Mouse (Mus musculus): ENCODE measurements at regions not wholly inside any gene's neighbourhood (a gene's known extent, or its start where the extent isn't known, plus 50 kb on each side); places are given as distances from the start of the nearest gene placed in this dataset.
"Not testable (repeated sequence)": the region's sequence is repeated elsewhere in the genome, so short reads cannot be mapped to it uniquely, and the experiment has no call there.

- peak; percentile 59 for DNase-seq (ENCODE audit: low read depth)
These were observed 300.1 kb downstream of the Vrk1 start for GRCm38 (mm10) chr12:106310171-106310570.

GRCm38 (mm10) chr12:106310585-106311319 lies 300.7 kb downstream of the Vrk1 start:
- DNase-seq (ENCODE audit: low read depth): no peak

- DNase-seq (ENCODE audit: low read depth): peak; percentile 79
These were observed 301.3 kb downstream of the Vrk1 start for GRCm38 (mm10) chr12:106311320-106311825.

DNA sequence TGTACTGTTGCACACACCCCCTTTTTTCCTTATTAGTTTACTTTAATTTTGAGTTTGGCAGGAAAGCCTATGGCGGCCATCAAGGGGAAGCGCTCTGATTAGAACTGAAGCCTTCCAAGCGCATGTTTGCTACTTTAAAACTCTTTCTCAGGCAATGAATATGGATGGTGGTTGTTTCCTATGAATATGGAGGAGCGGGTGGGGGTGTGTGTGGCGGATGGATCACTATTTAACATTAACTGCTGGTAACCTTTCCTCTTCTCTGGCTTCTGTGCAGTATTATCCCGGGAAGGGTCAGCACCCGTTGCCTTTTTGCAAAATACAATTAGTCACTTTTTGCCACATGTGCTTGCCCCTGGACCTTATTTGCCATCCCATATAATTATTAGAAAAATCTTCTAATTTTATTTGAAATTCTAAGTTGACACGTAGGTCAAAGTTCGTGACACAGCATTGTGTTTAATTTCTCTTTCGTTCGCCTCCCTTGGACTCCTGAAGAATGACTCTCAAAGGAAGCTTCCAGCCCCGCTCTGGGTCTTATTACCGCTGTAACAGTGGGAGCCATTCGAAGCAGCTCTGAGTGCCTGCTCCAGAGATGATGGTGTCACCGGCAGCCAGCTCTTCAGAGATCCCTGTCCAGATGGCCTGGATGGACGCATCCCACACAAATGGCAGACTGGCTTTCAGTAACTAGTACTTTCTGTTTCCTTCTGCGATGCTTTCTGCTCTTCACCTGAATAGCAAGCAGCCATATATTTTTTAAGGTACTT lies 302.0 kb downstream of the Vrk1 start:
- no peak for DNase-seq (ENCODE audit: low read depth)

GRCm38 (mm10) chr12:106317738-106318137 lies 307.7 kb downstream of the Vrk1 start:
- no peak for DNase-seq (ENCODE audit: low read depth)

- no peak for DNase-seq (ENCODE audit: low read depth)
These were observed 311.5 kb downstream of the Vrk1 start for GRCm38 (mm10) chr12:106321511-106321910.

- DNase-seq (ENCODE audit: low read depth): no peak
These were observed 316.6 kb downstream of the Vrk1 start for GRCm38 (mm10) chr12:106326611-106327010.

GRCm38 (mm10) chr12:106327351-106327750 lies 317.3 kb downstream of the Vrk1 start:
- DNase-seq (ENCODE audit: low read depth): no peak

DNA sequence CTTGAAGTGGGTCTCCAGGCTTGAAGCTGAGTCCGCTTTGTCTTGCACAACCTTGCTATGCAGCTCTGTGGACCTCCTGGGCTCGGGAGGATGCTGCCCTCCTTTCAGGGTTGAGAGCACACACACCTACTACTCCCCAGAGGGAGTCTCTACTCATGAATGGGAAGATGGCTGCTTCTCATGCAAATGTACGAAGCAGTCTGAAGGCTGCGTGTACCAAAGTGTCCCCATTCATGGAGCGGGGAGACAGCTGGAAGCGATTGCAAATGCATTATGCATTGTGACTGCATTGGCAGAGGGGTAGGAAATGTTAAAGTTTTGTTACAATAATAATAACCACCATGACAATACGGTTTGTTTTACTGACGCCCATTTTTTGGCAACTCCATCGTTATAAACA lies 347.8 kb downstream of the Vrk1 start:
- DNase-seq (ENCODE audit: low read depth): no peak

- DNase-seq (ENCODE audit: low read depth): not testable (repeated sequence)
These were observed 351.6 kb downstream of the Vrk1 start for GRCm38 (mm10) chr12:106361646-106362045.

- DNase-seq (ENCODE audit: low read depth): no peak
These were observed 364.9 kb downstream of the Vrk1 start for GRCm38 (mm10) chr12:106374840-106375375.

DNA sequence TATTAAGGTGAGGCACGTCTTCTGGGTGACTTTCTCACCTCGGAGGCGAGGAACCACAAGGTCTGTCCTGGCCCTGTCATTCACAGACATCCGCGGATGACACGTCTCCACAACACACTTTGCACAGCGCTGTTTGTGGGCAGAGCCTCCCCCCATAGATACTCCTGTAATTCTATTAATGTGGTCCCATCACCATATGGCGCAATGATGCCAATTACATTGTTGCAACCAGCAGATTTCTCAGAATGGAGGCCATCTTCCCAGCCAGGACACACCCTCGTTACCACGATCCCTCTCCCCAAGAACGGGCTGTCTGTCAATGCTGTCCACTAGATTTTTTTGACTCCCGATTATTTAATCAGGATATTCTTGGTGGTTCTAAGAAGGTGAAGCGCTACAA lies 365.9 kb downstream of the Vrk1 start:
- DNase-seq (ENCODE audit: low read depth): no peak

DNA sequence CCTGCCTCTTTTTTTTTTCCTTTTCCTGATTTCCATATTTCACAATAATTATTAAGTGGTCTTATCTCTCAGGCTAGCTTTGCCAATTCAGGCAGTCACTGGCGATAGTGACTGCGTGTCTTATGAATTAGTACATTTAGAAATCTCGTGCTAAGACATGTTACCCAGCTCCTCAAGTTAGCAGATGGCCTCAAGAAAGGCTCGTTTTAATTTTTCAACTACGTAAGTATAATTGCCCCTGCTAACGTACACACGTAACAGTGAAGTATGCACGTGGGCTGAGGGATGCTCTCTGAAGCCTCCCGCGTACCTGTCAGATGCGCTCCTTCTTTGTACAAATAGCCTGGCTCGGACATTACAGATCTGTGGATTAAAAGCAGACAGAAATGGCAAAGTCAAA lies 366.8 kb downstream of the Vrk1 start:
- DNase-seq (ENCODE audit: low read depth): no peak

DNA sequence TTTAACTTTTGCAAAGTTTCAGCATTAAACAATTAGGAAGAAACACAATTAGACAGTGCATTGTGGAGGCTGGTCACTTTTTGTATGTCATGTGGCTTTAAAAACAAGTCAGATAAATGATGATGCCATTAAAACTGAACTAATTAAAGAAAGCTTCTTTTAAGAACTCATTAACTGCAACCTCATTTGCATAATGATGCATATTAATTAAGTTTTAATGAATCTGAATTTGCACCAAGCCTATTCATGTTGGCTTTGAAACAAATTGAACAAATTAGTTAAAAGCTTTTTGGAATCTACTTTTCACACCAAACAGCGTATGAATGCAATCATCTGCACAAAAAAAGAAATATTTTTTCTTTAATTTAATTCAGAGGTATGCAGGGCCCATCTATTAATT lies 367.3 kb downstream of the Vrk1 start:
- DNase-seq (ENCODE audit: low read depth): no peak

DNA sequence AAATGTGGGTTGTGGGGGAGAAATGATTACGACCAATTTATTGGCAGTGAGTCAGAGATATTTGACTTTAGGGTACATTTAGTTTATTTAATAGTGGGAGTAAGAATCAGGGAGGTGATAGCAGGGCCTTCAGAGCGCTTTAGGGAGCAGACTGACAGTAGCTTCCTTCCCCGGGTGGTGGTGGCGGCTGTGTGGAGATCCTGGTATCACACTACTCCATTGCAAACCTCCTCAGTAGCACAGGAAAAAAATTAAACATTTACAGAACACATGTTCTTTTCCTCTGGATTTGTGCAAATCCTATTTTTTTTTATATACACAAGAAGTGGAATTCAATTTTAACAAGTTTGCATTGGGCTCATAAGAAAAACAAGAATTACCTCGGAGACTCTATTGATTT lies 367.7 kb downstream of the Vrk1 start:
- no peak for DNase-seq (ENCODE audit: low read depth)

DNA sequence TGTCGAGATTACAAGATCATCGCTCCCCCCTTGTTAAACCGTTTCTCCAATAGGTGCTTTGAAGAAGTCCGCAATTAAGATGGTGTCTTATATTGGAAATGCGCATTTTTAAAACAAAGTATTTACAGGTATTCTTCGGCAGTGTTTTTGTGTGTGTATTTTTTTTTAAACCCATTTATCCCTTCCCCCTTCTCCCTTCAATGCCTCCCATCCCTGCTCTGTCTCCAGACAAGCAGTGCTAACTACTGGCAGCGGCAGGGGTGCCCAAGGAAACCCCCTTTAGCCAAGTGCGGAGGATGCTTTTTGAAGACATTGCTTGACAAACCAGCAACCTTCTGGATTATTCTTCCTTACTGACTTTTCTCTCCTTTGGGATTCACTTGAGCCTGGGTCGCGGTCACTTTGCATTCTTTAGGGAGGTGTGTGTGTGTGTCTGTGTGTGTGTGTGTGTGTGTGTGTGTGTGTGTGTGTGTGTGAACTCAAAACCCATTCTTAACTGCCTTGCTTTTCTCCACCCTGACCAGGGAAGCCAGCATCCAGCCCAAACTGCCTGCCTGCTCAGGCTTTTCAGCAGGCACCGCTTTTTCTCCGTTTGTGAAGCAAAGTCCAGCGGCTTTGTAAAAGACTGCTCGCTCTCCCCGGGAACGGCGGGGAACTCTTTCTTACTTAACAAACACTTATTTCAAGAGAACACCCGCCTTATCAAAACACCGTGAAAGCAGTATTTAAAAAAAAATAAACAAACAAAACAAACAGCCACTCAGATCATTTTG lies 368.5 kb downstream of the Vrk1 start:
- no peak for DNase-seq (ENCODE audit: low read depth)

DNA sequence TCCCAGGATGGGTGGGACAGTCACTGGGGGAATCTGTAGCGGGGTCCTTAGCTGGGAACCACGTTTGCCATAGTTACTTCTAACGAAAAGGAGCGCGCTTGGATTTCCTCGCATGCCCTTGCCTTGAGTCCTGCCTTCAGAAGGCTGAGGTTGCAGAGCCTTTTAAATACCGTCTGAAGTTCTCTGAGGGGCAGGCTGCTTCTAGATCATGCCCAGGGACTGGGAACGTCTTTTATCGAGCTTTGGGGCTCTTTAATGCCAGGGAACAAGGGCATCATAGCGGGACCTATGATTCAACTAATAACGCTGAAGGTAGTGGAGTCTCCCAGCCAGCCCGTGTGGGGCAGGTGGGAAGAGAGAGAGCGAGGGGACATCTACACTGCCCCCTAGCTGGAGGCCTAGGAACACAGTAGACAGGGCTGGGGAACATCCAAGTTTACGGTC lies 369.1 kb downstream of the Vrk1 start:
- DNase-seq (ENCODE audit: low read depth): peak; percentile 76

GRCm38 (mm10) chr12:106379779-106380178 lies 369.8 kb downstream of the Vrk1 start:
- DNase-seq (ENCODE audit: low read depth): no peak

DNA sequence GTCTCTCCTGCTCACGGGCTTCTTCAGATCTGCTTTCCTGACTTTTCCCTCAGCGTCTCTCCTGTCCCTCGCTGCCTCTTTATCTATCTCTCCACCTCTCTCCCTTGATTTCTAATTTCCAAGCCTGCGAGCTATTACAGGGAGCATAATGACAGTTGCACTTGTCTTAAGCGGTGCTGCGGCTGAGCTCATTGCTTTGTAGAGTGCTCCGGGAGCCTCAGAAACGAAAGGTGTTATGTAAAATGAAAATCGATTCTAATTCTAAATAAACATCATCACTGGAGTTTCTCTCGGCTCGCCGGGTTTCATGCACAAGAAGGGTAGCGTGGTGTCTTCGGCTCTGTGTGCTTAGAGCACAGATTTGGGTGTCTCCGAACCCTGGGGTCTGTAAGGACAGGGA lies 371.8 kb downstream of the Vrk1 start:
- no peak for DNase-seq (ENCODE audit: low read depth)

DNA sequence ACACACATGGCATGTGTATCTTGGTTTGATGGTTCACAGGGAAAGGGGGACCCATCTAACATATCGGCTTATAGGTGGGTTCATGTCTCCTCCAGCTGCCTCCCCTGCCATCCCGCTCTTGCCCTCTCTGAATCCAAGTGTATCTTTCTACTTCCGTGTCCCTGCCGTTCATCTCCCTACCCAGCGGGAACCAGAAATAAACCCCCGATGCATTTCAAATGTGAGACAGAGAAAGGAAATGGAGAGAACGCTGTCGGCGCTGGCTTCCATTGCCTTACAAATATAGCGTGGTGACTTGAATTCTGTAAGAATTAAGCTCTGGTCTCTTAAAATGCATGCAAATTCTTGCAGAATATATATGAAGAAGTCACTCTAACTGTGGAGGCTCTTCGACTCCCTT lies 379.2 kb downstream of the Vrk1 start:
- DNase-seq (ENCODE audit: low read depth): no peak

DNA sequence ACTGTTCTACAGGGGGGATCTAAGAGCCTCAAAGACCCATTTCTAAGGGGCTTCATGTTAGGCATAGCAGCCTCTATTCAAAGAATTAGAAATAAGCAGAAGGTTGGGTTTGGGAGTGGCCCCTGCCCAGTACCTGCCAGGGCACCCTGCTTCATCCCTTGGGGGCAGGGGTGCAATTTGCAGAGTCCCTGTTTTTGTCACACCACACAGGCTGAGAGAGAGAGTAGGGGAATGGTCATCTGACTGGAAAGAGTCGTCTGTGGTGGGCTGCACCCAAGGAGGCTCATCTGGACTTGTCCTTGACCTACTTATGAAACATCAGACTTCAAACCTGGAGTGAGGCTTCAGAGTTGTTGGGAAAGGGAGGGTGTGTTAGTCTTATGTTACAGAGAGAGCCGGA lies 382.3 kb downstream of the Vrk1 start:
- no peak for DNase-seq (ENCODE audit: low read depth)

DNA sequence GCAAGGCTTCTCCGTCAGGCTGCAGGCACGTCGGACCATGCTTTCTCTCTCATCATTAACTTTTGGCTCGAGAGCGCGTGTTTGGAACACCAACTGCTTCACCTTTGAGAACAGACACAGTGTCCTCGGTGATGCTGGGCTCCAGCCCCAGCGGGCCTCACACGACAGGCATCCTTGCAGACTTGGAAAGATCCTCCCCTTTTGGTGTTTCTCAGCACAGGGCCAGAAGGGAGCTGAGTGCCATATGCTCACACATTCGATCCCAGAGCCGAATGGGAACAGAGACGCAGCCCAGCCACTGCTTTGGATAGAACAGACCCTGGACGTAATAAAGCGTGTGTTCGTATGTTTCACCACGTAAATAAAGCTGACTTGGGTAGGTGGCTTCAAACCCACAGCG lies 389.1 kb downstream of the Vrk1 start:
- no peak for DNase-seq (ENCODE audit: low read depth)

Measured in naive thymus-derived CD4-positive, alpha-beta T cell, adult 2 months (primary cell).